Mouse (Mus musculus): ENCODE measurements at regions not wholly inside any gene's neighbourhood (a gene's known extent, or its start where the extent isn't known, plus 50 kb on each side); places are given as distances from the start of the nearest gene placed in this dataset.

DNA sequence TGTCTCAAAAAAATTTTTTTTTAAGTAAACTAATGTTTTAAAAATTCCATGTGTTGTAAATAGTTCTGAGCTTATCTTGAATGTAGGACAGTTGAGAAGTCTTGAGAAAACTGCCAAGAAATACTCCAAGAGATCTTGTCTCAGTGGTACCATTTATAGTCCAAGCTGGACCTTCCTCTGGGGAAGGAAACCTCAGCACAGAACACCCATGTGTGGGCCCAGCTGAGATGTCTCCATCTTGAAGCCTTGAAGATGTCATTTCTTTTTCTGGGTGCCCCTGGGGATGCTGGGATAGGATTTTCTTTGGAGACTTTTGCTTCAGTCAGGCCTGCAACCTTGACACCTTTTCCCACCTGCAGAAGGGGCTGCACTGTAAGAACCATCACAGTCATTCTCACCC lies 101.4 kb upstream of the Cops8 start:
- TF ChIP-seq ZC3H11A (IDR thresholded peaks at IDR 0.05; ENCODE audit: borderline replicate concordance, low read depth, low read length) (no peak), MAFK (IDR thresholded peaks at IDR 0.05; ENCODE audit: insufficient read depth, low read depth, low read length) (no peak), CHD2 (IDR thresholded peaks at IDR 0.05; ENCODE audit: low read depth, low read length) (no peak), HCFC1 (IDR thresholded peaks at IDR 0.05; ENCODE audit: borderline replicate concordance, insufficient read depth, low read length) (no peak), ZNF384 (IDR thresholded peaks at IDR 0.05; ENCODE audit: low read depth, low read length) (no peak)
